Mouse (Mus musculus): ENCODE data around the gene Gm20388. TPM values are rescaled to one million over a fixed set of nuclear protein-coding genes. Genes with fewer than 3 reads are reported as not detected.

Gm20388 gene
- polyA plus RNA-seq, 1 experiment from 2014 or later: not detected

DNA sequence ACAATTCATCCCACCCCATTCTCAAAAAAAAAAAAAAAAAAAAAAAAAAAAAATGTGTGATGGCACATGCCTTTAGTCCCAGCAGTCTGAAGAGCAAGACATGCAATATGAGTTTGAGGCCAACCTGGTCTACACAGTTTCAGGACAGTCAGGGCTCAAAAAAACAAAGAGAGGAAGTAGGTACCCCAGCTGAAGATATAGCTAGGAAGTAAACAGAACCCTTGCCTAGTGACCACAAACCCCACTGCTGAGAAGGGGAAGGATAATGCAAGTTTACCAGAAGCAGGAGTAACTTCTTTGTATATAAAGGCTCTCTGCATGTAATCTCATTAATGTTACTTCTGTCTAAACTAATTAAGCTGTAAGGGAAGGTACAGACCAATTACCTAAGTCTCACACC lies 3122.1 kb downstream of the Gm20388 start:
- Histone ChIP-seq H3K27ac (replicated peaks) (no peak overlapping the region), H3K4me1 (peaks cover 18% of the 10 kb centered on the region), H3K9ac (replicated peaks) (no peak overlapping the region), H3K4me3 (no peak overlapping the region), H3K9me3 (no peaks in the 10 kb centered on the region), H3K4me2 (replicated peaks) (no peak overlapping the region), H3K27me3 (no peaks in the 10 kb centered on the region), H3K36me3 (no peaks in the 10 kb centered on the region)
- ATAC-seq (replicated peaks): no peak

DNA sequence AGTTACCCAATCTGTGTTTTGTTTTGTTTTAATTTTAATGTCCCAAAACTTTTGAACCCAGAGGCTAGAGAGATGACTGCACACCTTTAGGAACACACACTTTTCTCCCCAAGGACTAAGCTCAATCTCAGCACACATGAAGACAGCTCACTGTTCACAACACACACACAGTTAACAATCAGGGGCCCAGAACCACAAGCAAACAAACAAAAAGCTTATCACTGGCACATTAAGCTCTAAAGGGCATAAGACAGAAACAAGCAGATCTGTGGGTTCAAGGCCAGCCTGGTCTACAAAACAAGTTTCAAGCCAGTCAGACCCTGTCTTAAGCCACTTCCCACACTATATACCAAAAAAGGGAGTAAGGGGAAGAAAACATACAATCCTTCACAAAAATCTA lies 3122.8 kb downstream of the Gm20388 start:
- Histone ChIP-seq H3K27me3 (no peaks in the 10 kb centered on the region), H3K36me3 (no peaks in the 10 kb centered on the region), H3K9ac (replicated peaks) (no peak overlapping the region), H3K9me3 (no peaks in the 10 kb centered on the region), H3K4me1 (peaks cover 21% of the 10 kb centered on the region), H3K4me2 (replicated peaks) (no peak overlapping the region), H3K27ac (replicated peaks) (no peak overlapping the region), H3K4me3 (no peak overlapping the region)
- no peak for ATAC-seq (replicated peaks)

DNA sequence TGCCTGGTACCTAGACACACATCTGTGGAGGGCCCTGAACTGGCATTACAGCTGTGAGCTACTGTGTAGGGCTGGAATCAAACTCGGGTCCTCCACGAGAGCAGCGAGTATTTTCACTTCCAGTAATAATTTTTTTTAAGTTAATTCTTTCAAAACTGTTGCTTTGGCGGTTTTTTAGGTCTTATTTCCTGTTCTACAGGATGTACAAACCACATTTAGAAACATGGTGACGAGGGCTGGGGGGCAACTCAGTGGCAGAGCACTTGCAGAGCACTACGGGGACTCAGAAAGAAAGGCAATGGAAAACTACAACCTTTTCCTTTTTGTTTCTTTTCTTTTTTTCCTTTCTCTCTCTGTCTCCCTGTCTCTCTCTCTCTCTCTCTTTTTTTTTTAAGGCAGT lies 3123.5 kb downstream of the Gm20388 start:
- Histone ChIP-seq H3K9me3 (no peaks in the 10 kb centered on the region), H3K4me1 (peaks cover 29% of the 10 kb centered on the region), H3K4me3 (no peak overlapping the region), H3K27me3 (no peaks in the 10 kb centered on the region), H3K36me3 (no peaks in the 10 kb centered on the region), H3K27ac (replicated peaks) (no peak overlapping the region), H3K9ac (replicated peaks) (no peak overlapping the region), H3K4me2 (replicated peaks) (no peak overlapping the region)
- 89% methylated on average over 6 of the region's 6 CpGs for WGBS
- no peak for ATAC-seq (replicated peaks)

DNA sequence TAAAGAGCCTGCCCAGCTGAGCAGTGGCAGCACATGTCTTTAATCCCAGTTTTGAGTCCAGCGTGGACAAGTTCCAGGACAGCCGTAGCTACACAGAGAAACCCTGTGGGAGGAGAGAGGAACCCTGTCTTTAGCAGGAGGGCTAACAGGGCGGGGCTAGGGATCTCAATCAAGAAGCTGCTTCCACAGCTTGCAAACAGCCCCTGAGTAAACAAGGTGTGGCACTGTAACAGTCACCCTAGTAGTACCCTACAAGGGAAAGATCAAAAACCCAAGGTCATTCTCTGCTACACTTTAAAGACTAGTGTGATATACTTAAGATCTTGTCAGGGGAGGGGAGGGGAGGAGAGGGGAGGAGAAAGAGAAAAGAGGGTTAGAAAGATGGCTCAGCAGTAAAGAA lies 3126.3 kb downstream of the Gm20388 start:
- no peaks in the 10 kb centered on the region for H3K27me3 ChIP-seq
- WGBS: 65% methylated on average over 3 of the region's 3 CpGs
- ATAC-seq (replicated peaks): no peak
- H3K4me2 ChIP-seq (replicated peaks): no peak overlapping the region
- peaks cover 47% of the 10 kb centered on the region for H3K4me1 ChIP-seq
- H3K9me3 ChIP-seq: no peaks in the 10 kb centered on the region
- no peak overlapping the region for H3K4me3 ChIP-seq
- no peak overlapping the region for H3K9ac ChIP-seq (replicated peaks)
- no peak overlapping the region for H3K27ac ChIP-seq (replicated peaks)
- no peaks in the 10 kb centered on the region for H3K36me3 ChIP-seq

DNA sequence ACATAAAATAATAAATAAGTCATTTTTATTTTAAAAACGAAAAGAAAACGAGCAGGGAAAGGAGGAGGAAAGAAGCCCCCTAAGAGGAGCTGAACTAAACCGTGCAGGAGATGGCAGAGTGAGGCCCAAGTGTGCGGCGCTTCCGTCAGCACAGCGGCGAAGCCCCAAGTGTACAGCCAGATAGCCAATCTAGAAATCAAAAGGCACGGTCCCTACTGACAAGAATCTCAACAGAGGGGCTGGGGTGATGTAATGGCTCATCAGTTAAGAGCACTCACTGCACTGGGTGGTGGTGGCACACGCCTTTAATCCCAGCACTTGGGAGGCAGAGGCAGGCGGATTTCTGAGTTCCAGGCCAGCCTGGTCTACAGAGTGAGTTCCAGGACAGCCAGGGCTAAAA lies 3126.8 kb downstream of the Gm20388 start:
- H3K27ac ChIP-seq (replicated peaks): no peak overlapping the region
- H3K27me3 ChIP-seq: no peaks in the 10 kb centered on the region
- H3K4me2 ChIP-seq (replicated peaks): no peak overlapping the region
- peaks cover 47% of the 10 kb centered on the region for H3K4me1 ChIP-seq
- WGBS: 84% methylated on average over 11 of the region's 11 CpGs
- no peaks in the 10 kb centered on the region for H3K9me3 ChIP-seq
- H3K9ac ChIP-seq (replicated peaks): no peak overlapping the region
- no peak overlapping the region for H3K4me3 ChIP-seq
- no peaks in the 10 kb centered on the region for H3K36me3 ChIP-seq
- no peak for ATAC-seq (replicated peaks)

DNA sequence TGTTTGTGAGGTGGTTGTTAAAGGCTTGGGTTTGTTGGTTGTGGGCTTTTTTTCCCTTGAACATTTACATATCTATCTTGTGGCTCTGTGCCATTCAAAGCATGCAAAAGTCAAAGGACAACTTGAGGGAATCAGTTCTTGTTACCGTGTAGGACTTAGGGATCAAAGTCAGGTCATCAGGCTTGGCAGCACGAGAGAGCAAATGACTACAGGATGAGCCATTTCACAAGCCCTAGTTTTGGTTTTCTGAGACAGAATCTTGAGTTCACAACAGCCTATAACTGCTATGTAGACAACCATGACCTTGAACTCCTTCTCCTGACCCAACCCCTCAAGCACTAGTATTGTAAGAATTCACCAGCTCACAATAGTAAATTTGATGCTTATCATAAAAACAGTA lies 3127.7 kb downstream of the Gm20388 start:
- Histone ChIP-seq H3K4me3 (no peak overlapping the region), H3K4me2 (replicated peaks) (no peak overlapping the region), H3K27me3 (no peaks in the 10 kb centered on the region), H3K4me1 (peaks cover 51% of the 10 kb centered on the region), H3K9me3 (no peaks in the 10 kb centered on the region), H3K27ac (replicated peaks) (no peak overlapping the region), H3K36me3 (no peaks in the 10 kb centered on the region), H3K9ac (replicated peaks) (no peak overlapping the region)
- no peak for ATAC-seq (replicated peaks)
- WGBS: 57% methylated on average over 2 of the region's 2 CpGs

DNA sequence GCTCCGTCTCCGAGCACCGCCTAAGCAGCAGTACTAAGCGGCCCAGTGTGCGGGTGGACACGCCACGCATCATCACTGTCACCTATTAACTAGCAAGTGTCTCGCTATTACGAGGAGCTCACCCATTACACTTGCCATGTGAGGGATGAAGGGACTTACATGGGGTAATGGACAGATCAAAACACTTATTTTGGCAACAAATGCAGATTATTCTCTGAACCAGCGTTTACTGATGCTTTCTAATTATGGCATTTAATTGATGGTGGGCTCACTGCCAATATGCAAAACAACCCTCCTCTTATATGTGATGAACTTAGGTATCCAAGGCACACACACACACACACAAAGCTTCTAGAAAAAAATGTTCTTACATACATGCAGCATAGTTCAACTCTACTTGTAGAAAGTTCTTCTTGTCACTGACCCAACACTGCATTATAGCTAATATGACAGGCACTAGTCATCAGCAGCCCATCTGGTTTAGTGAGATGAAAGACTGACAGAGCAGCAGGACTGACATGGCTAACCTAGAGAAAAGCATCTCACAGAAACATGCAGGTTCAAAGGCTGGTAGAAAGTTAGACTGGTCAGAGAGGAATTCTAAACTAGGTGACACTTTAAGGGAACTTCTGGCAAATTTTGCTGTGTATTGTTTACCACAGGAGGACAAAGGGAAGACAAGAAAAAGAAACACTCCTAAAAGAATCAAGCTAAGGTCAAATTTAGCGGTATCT lies 3128.9 kb downstream of the Gm20388 start:
- no peak for ATAC-seq (replicated peaks)
- peak overlapping the region; percentile 100 for H3K4me3 ChIP-seq
- 0 out of 2 replicates have a peak overlapping the region, but pooled peaks have one; percentile 25 for H3K9ac ChIP-seq (replicated peaks)
- H3K27me3 ChIP-seq: no peaks in the 10 kb centered on the region
- H3K4me2 ChIP-seq (replicated peaks): peak overlapping the region; percentile 75
- H3K9me3 ChIP-seq: no peaks in the 10 kb centered on the region
- no peaks in the 10 kb centered on the region for H3K36me3 ChIP-seq
- WGBS: 8% methylated on average over 11 of the region's 11 CpGs
- peaks cover 56% of the 10 kb centered on the region for H3K4me1 ChIP-seq
- peak overlapping the region; percentile 93 for H3K27ac ChIP-seq (replicated peaks)

DNA sequence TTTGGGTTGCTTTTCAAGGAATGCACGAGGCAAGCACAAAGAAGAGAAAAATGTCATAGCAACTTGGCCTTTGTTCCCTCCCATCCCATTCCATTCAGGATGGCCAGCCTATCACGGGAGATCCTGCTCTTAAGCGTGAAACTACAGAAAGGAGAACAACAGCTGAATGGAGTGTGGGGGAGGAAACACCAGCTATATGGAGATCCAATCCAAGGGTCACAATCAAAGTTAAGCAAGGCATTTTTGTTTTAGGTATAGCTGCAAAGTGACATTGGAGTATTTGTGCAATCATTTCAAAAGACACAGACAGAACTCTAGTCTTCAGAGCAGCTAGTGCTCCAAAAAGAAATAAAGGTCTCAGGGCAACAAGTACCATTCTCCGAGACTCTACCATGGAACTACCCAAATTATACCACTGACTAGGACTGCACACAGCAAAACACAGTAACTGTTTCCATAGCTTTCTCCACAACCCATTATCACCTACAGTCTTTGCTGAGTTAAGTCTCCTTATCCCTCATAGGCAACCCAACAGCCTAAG lies 3129.5 kb downstream of the Gm20388 start:
- Histone ChIP-seq H3K4me3 (peak overlapping the region; percentile 100), H3K9me3 (no peaks in the 10 kb centered on the region), H3K9ac (replicated peaks) (peak overlapping the region; percentile 98; the same call in 1 of the 2 replicates), H3K4me2 (replicated peaks) (peak overlapping the region; percentile 75), H3K4me1 (peaks cover 56% of the 10 kb centered on the region), H3K27me3 (no peaks in the 10 kb centered on the region), H3K27ac (replicated peaks) (peak overlapping the region; percentile 93), H3K36me3 (no peaks in the 10 kb centered on the region)
- WGBS: 1% methylated on average over 4 of the region's 4 CpGs
- ATAC-seq (replicated peaks): no peak

DNA sequence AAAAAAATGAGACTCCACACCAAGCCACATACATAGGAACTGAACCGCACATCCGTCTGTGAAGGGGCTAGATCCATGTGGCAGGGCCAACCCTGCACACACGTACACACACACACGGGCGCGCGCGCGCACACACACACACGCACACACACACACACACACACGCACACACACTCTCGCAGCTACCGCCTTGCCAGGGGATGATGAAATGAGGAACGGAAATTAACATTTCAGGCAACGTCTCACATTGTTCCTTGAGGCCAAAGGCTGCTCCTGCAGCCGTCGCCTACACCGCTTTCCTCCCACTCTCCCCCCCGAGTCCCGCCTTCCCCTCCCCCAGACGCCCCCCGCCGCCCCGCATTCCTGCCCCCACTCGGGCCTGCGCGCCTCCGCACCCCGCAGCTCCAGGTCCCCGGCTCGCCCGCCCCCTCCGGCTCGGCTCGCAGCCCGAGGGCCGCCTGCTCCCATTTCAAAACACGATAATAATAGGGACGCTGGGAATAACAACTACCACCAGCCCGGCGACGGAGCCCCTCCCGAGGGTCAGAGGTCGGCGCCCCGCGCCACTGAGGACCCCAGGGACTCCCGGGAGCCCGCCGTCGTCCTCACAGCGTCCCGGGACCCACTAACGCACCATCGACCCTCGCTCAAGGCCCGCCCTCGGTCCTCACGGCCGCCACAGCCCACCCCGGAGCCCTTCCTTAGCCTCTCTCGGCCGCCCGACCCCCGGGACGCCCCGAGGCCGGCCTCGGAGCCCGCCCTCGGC lies 3130.6 kb downstream of the Gm20388 start:
- WGBS: under 1% methylated on average over 70 of the region's 71 CpGs
- Histone ChIP-seq H3K36me3 (no peaks in the 10 kb centered on the region), H3K27me3 (no peaks in the 10 kb centered on the region), H3K4me2 (replicated peaks) (peak overlapping the region; percentile 75), H3K4me3 (peak overlapping the region; percentile 100), H3K9me3 (no peaks in the 10 kb centered on the region), H3K27ac (replicated peaks) (peak overlapping the region; percentile 93), H3K9ac (replicated peaks) (peak overlapping the region; percentile 98), H3K4me1 (peaks cover 53% of the 10 kb centered on the region)
- ATAC-seq (replicated peaks): no peak

DNA sequence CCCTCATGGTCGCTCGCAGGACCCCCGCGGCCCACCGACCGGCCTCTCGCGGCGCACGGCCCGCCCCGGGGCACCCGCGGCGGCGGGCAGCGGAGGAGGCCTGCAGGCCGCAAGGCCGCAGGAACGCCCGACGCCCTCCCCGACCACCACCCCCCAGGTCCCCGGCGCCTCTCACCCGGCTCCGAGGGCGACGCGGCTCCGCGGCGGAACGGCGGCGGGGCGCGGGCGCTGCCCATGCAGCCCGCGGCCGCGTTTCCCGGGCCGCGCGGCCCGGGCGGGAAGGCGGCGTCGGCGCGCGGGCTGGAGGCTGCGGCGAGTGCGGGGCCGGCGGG lies 3131.1 kb downstream of the Gm20388 start:
- under 1% methylated on average over 56 of the region's 60 CpGs for WGBS
- peak overlapping the region; percentile 75 for H3K4me2 ChIP-seq (replicated peaks)
- no peaks in the 10 kb centered on the region for H3K36me3 ChIP-seq
- H3K27ac ChIP-seq (replicated peaks): peak overlapping the region; percentile 93
- no peaks in the 10 kb centered on the region for H3K27me3 ChIP-seq
- no peaks in the 10 kb centered on the region for H3K9me3 ChIP-seq
- peak overlapping the region; percentile 100 for H3K4me3 ChIP-seq
- no peak for ATAC-seq (replicated peaks)
- H3K9ac ChIP-seq (replicated peaks): peak overlapping the region; percentile 98
- H3K4me1 ChIP-seq: peaks cover 49% of the 10 kb centered on the region

DNA sequence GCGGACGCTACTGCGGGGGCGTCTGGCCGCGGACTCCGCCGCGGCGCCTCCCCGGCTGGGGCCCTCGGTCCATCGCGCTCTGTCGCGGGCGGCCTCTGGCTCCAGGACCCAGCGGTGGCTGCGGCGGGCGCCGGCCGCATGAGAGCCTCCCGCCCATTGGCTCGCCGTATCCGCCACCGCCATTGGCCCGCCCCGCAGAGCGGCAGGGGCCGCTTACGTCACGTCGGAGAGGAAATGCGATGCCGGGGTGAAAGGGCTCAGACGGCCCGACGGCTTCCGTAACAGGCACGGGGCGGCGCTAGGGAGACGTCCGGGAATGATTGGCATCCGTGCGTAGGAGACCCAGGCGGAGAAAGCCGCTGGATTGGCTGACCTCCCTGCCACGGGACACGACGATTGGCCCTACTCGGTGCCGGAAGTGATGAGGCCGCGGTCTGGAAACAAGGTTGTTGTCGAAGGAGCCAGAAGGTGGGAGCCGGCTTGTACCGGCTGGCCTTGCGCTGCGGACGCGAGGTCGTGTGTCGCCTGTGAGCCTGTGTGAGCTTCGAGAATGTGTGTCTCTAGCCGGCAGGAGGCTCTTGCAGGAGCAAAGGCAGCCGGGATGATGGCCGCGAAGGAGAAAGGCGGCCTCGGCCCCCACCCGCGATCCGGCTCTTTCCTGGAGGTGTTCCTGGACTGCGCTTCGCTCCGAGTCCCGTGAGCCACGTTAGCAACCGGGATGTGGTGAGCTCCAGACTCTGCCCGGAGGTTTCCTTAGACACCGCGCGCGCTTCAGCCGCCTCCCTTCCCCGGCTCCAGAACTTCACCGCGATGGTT lies 3131.7 kb downstream of the Gm20388 start, which contains the start of gene Ankrd11:
Gene Ankrd11, minus strand, starts transcription at position 120 of the 816 bp plus-strand sequence.
- Histone ChIP-seq H3K4me3 (peak within 1 kb of the TSS; percentile 100), H3K36me3 (no peaks in the 10 kb centered on the region), H3K4me1 (peaks cover 46% of the 10 kb centered on the region), H3K4me2 (replicated peaks) (peak within 1 kb of the TSS; percentile 75), H3K27me3 (no peaks in the 10 kb centered on the region), H3K9ac (replicated peaks) (peak within 1 kb of the TSS; percentile 98), H3K27ac (replicated peaks) (peak within 1 kb of the TSS; percentile 96), H3K9me3 (no peaks in the 10 kb centered on the region)
- WGBS: under 1% methylated on average over 89 of the region's 91 CpGs
- ATAC-seq (replicated peaks): peak; percentile 97

Data from forebrain, embryonic 15.5 days (tissue).